Mouse (Mus musculus) hindbrain, embryonic 11.5 days (tissue): ENCODE data around the gene Ncstn. TPM values are rescaled to one million over a fixed set of nuclear protein-coding genes. Genes with fewer than 3 reads are reported as not detected.
A peak's percentile ranks its signal among the peaks of the same experiment; 100 is the strongest.

Experiments
- ATAC-seq: fragments of 200-750 bp; cut with Nextera tagmentation; 2 replicates; pipeline ENCODE4 v1.8.0; 2017; ENCODE audit warnings: mild to moderate bottlenecking, moderate TSS enrichment, moderate library complexity; ENCODE audit not compliant: low FRiP score
- DNase-seq: peaks from one replicate; pipeline ENCODE4 v3.0.0-alpha.2; 2015; ENCODE audit warnings: low spot score
- H3K27ac ChIP-seq: fragments of 300-500 bp; sonication (generic); 2 replicates; pipeline ENCODE4 v1.5.1; 2014; ENCODE audit warnings: mild to moderate bottlenecking, low read depth, low read length
- H3K27me3 ChIP-seq: fragments of 300-500 bp; sonication (generic); 2 replicates; pipeline ENCODE4 v1.6.1; 2014; ENCODE audit warnings: mild to moderate bottlenecking, low read length, moderate library complexity, mixed read lengths; ENCODE audit not compliant: control insufficient read depth, insufficient read depth
- H3K36me3 ChIP-seq: fragments of 300-500 bp; sonication (generic); 2 replicates; pipeline ENCODE4 v1.6.1; 2014; ENCODE audit warnings: mild to moderate bottlenecking, low read length, moderate library complexity, mixed read lengths; ENCODE audit not compliant: control insufficient read depth, insufficient read depth
- H3K4me1 ChIP-seq: fragments of 300-500 bp; sonication (generic); replicated peaks from 2 replicates; pipeline ENCODE4 v1.6.1; 2014; ENCODE audit warnings: low read length, mixed read lengths; ENCODE audit not compliant: control insufficient read depth, insufficient read depth
- H3K4me2 ChIP-seq: fragments of 300-500 bp; sonication (generic); replicated peaks from 2 replicates; pipeline ENCODE4 v1.6.1; 2014; ENCODE audit warnings: mild to moderate bottlenecking, low read depth, low read length
- H3K4me3 ChIP-seq: fragments of 300-500 bp; sonication (generic); 2 replicates; pipeline ENCODE4 v1.5.1; 2014; ENCODE audit warnings: low read depth, low read length
- H3K9ac ChIP-seq: fragments of 300-500 bp; sonication (generic); 2 replicates; pipeline ENCODE4 v1.6.1; 2014; ENCODE audit warnings: low read depth, low read length
- H3K9me3 ChIP-seq: fragments of 300-500 bp; sonication (generic); 2 replicates; pipeline ENCODE4 v1.6.1; 2016; ENCODE audit warnings: low read length; ENCODE audit not compliant: control insufficient read depth
- WGBS: fragments of 180-500 bp; shearing (Covaris S2); extraction: QIAGEN DNeasy Blood & Tissue Kit; methylation state at CpG from one replicate; pipeline ENCODE4 v1.1.7; 2014; 5-methylcytosine and 5-hydroxymethylcytosine counted together
- polyA plus RNA-seq: library from polyadenylated mRNA; unstranded; fragments of >200 nt; fragmentation: Nextera tagmentation; extraction: Ambion mirVana; gene quantifications from 2 replicates; pipeline ENCODE4 v1.2.1, GENCODE M21; 2014

Gene Ncstn
- polyA plus RNA-seq, 1 experiment from 2014 or later: 120 TPM

DNA sequence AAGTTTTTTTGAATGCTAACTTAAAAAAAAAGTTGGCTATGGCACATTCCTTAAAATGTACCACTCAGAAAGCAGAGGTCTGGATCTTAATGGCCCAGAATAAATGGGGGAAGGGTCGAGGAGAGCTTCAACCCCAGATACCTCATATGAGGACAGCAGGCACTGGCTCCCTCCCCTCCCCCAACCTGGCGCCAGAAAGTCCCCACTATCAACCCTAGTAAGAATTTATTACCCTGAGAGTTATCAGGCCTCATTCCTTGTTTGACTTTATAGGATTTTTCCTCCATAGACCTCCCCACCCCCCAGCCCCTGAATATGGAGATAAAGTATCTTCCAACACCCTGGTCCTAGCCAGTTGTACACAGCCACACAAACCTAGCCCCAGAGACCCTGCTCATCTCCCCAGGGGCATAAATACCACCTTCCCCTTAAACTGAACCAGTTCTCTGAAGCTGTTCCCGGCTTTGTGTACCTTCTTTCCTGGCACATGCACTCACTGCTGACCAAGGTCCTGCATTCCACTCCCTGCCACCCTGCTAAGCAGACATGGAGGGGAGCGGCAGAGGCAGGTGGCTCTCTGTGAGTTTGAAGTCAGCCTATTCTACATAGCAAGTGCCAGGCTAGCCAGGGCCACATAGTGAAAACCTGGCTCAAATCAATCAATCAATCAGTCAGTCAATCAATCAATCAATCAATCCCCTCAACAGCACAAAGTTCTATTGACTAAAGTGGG is 19.1 kb downstream of the Ncstn start:
- 58% methylated on average over 4 of the region's 4 CpGs for WGBS

GRCm38 (mm10) chr1:172062101-172062500 is 20.5 kb downstream of the Ncstn start:
- Histone ChIP-seq H3K27me3 (no peaks in the 10 kb centered on the region), H3K4me2 (no peak overlapping the region), H3K4me3 (no peak overlapping the region), H3K4me1 (peaks cover 13% of the 10 kb centered on the region), H3K36me3 (peaks cover 4% of the 10 kb centered on the region), H3K9ac (no peak overlapping the region), H3K27ac (peak overlapping the region; percentile 82), H3K9me3 (no peaks in the 10 kb centered on the region)
- no peak for DNase-seq
- 88% methylated on average over 2 of the region's 2 CpGs for WGBS
- no peak for ATAC-seq

More for the DNA sequence above, 19.1 kb downstream of the Ncstn start:
- H3K36me3 ChIP-seq: peaks cover 8% of the 10 kb centered on the region
- peaks cover 9% of the 10 kb centered on the region for H3K4me1 ChIP-seq
- H3K27ac ChIP-seq: no peak overlapping the region
- H3K9me3 ChIP-seq: no peaks in the 10 kb centered on the region
- ATAC-seq (no peak), DNase-seq (no peak)
- H3K4me2 ChIP-seq: no peak overlapping the region
- no peak overlapping the region for H3K9ac ChIP-seq
- no peak overlapping the region for H3K4me3 ChIP-seq
- H3K27me3 ChIP-seq: no peaks in the 10 kb centered on the region

DNA sequence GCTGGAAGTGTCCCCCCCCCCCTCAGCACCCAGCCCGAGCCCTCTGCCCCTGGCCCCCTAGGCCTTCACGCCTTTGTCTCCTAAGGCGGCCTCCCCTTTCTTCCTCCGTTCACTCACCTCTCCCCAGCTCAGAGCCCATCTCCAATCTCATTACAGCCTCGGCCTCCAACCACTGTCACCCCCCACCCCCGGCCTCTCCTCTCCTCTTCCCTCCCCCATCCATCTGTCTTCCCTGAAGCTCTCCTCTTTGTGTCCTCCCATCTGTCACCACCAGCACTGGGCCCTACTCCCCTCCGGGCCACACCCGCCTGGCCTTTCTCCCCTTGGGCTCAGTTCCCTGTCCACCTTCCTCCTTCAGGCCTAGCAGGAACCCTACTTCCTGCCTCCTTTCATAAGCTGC is 21.4 kb downstream of the Ncstn start:
- H3K4me1 ChIP-seq: peaks cover 13% of the 10 kb centered on the region
- ATAC-seq: peak; percentile 59

GRCm38 (mm10) chr1:172060659-172061058 is 21.9 kb downstream of the Ncstn start:
- no peak overlapping the region for H3K4me2 ChIP-seq
- peak overlapping the region; percentile 82 for H3K27ac ChIP-seq
- H3K27me3 ChIP-seq: no peaks in the 10 kb centered on the region
- H3K4me3 ChIP-seq: no peak overlapping the region
- H3K9me3 ChIP-seq: no peaks in the 10 kb centered on the region
- ATAC-seq (peak; percentile 41), DNase-seq (peak; percentile 57)
- 37% methylated on average over 4 of the region's 4 CpGs for WGBS
- H3K9ac ChIP-seq: no peak overlapping the region
- no peaks in the 10 kb centered on the region; the same call in 1 of the 2 replicates for H3K36me3 ChIP-seq
- peaks cover 13% of the 10 kb centered on the region for H3K4me1 ChIP-seq

More for the DNA sequence above, 21.4 kb downstream of the Ncstn start:
- WGBS: 9% methylated on average over 8 of the region's 8 CpGs
- H3K9me3 ChIP-seq: no peaks in the 10 kb centered on the region
- H3K27ac ChIP-seq: peak overlapping the region; percentile 82
- H3K27me3 ChIP-seq: no peaks in the 10 kb centered on the region
- H3K4me3 ChIP-seq: no peak overlapping the region
- no peak overlapping the region for H3K9ac ChIP-seq
- no peak overlapping the region for H3K4me2 ChIP-seq
- H3K36me3 ChIP-seq: no peaks in the 10 kb centered on the region; the same call in 1 of the 2 replicates
- DNase-seq: peak; percentile 67

- no peaks in the 10 kb centered on the region for H3K9me3 ChIP-seq
- peak overlapping the region; percentile 82 for H3K27ac ChIP-seq
- 41% methylated on average over 7 of the region's 7 CpGs for WGBS
- H3K9ac ChIP-seq: no peak overlapping the region
- H3K4me3 ChIP-seq: no peak overlapping the region
- peaks cover 16% of the 10 kb centered on the region for H3K4me1 ChIP-seq
- H3K4me2 ChIP-seq: no peak overlapping the region; the same call in 1 of the 2 replicates
- DNase-seq (no peak), ATAC-seq (0 out of 2 replicates have a peak, but pooled peaks have one; percentile 4)
- peaks cover 3% of the 10 kb centered on the region; the same call in 1 of the 2 replicates for H3K27me3 ChIP-seq
- no peaks in the 10 kb centered on the region for H3K36me3 ChIP-seq
Measured at GRCm38 (mm10) chr1:172058874-172059273, 23.7 kb downstream of the Ncstn start.

GRCm38 (mm10) chr1:172058321-172058720 is 24.3 kb downstream of the Ncstn start:
- H3K9ac ChIP-seq: peak overlapping the region; percentile 11; the same call in 1 of the 2 replicates
- H3K4me2 ChIP-seq: peak overlapping the region; percentile 37

GRCm38 (mm10) chr1:172057491-172057921 is 25.1 kb downstream of the Ncstn start, which contains the start of gene Nhlh1:
TSS of gene Nhlh1 (minus strand) at chr1:172057573.
- Histone ChIP-seq H3K9ac (peak within 1 kb of the TSS; percentile 52), H3K4me1 (peaks cover 19% of the 10 kb centered on the region), H3K27ac (peak within 1 kb of the TSS; percentile 82), H3K4me3 (peak within 1 kb of the TSS; percentile 45), H3K9me3 (no peaks in the 10 kb centered on the region), H3K27me3 (peaks cover 3% of the 10 kb centered on the region; the same call in 1 of the 2 replicates), H3K4me2 (peak within 1 kb of the TSS; percentile 37), H3K36me3 (no peaks in the 10 kb centered on the region)
- ATAC-seq: peak; percentile 82
- WGBS: 5% methylated on average over 2 of the region's 2 CpGs
- DNase-seq: peak; percentile 75

More at GRCm38 (mm10) chr1:172058321-172058720, 24.3 kb downstream of the Ncstn start:
- peak overlapping the region; percentile 82 for H3K27ac ChIP-seq
- 59% methylated on average over 6 of the region's 6 CpGs for WGBS
- H3K27me3 ChIP-seq: peaks cover 3% of the 10 kb centered on the region; the same call in 1 of the 2 replicates
- no peaks in the 10 kb centered on the region for H3K9me3 ChIP-seq
- H3K4me3 ChIP-seq: no peak overlapping the region
- peaks cover 19% of the 10 kb centered on the region for H3K4me1 ChIP-seq
- ATAC-seq (0 out of 2 replicates have a peak, but pooled peaks have one; percentile 1), DNase-seq (no peak)
- H3K36me3 ChIP-seq: no peaks in the 10 kb centered on the region

DNA sequence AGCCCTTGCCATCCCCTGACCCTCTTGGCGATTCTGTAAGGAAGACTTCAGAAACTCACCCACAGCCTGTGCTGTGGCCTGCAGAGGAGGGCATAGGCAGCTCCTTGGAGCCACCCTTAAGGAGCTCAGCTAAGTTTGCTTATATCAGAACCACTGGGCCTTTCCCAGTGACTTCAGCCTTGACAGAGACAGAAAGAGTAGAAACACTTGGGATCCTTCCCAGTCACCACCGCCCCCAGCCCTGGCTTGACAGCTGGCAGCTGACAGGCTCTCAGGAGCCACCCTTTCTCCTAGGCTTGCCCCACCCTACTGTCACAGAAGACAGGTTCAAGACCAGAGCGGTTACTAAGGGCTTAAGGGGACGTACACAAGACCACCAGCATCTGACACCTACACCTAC is 26.3 kb downstream of the Ncstn start:
- H3K27me3 ChIP-seq: peaks cover 3% of the 10 kb centered on the region; the same call in 1 of the 2 replicates
- ATAC-seq: no peak
- DNase-seq: no peak
- no peak overlapping the region for H3K27ac ChIP-seq
- peaks cover 19% of the 10 kb centered on the region for H3K4me1 ChIP-seq
- peak overlapping the region; percentile 44 for H3K9ac ChIP-seq
- 66% methylated on average over 4 of the region's 4 CpGs for WGBS
- no peaks in the 10 kb centered on the region for H3K9me3 ChIP-seq
- peak overlapping the region; percentile 37 for H3K4me2 ChIP-seq
- peak overlapping the region; percentile 45 for H3K4me3 ChIP-seq
- no peaks in the 10 kb centered on the region for H3K36me3 ChIP-seq
